ENCODE assay signal across 6 mouse cellular contexts in the genomic region with DNA sequence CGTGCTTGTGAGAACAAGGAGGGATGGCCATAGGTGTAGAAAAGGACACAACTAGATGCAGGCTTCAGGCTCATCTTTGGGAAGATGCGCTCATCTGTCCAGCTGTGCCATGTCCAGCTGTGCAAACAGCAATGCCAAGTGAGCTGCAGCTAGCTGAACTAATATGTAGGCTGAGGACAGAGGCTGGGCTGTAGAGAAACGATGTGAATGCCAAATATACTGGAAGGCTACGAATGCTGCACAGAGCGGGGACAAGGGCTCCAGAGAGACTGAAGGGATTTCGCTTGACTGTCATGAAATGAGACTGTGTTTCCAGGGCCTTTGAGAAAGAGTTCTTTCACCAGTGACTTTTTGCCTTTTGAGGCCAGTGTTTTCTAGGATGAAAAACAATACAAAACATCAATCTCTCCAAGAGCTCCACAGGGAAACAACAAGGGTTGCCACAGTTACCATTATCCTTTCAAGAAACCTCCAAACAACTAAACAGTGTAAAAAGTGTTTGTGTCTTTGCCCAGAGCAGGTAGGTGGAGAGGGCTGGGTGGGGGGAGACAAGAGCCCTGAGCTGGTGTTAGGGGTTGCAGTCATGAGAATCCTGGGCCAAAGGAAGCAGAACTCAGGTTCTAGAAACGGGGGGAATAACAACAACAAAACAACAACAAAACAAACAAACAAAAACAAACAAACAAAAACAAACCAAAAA.
A peak's percentile ranks its signal among the peaks of the same experiment; 100 is the strongest.
DNase-seq lines count a peak whose midpoint lies in the region; ATAC-seq and TF ChIP-seq lines count a peak whose summit lies in the region.
"Not testable (repeated sequence)": the region's sequence is repeated elsewhere in the genome, so short reads cannot be mapped to it uniquely, and the experiment has no call there.

No protein-coding gene starts in this region.

- not testable (repeated sequence) for H3K27me3 ChIP-seq in hindbrain, embryonic 11.5 days (ENCODE audit: control insufficient read depth, insufficient read depth, low read length); hindbrain, embryonic 14.5 days (ENCODE audit: control insufficient read depth, insufficient read depth, low read length); hindbrain, postnatal 0 days (ENCODE audit: insufficient read depth, low read length); midbrain, embryonic 16.5 days (ENCODE audit: control insufficient read depth, insufficient read depth, low read depth, low read length); neural tube, embryonic 12.5 days (replicated peaks); neural tube, embryonic 15.5 days (replicated peaks)

- WGBS in hindbrain, embryonic 11.5 days = 56% methylated on average over 6 of the region's 7 CpGs
- WGBS in hindbrain, embryonic 14.5 days = 37% methylated on average over 5 of the region's 7 CpGs
- 39% methylated on average over 5 of the region's 7 CpGs for WGBS in hindbrain, postnatal 0 days
- 58% methylated on average over 6 of the region's 7 CpGs for WGBS in midbrain, embryonic 16.5 days
- 44% methylated on average over 6 of the region's 7 CpGs for WGBS in neural tube, embryonic 12.5 days
- 29% methylated on average over 7 of the region's 7 CpGs for WGBS in neural tube, embryonic 15.5 days

- ATAC-seq in hindbrain, embryonic 11.5 days (ENCODE audit: low FRiP score) = peak; percentile 75
- peak; percentile 84 for ATAC-seq in hindbrain, embryonic 14.5 days (ENCODE audit: low FRiP score)
- ATAC-seq in hindbrain, postnatal 0 days = peak; percentile 95
- peak; percentile 67; the same call in 1 of the 2 replicates for ATAC-seq in midbrain, embryonic 16.5 days
- peak; percentile 81 for ATAC-seq in neural tube, embryonic 12.5 days (ENCODE audit: low FRiP score, low read depth)
- peak; percentile 83 for ATAC-seq in neural tube, embryonic 15.5 days (ENCODE audit: low FRiP score)

- not testable (repeated sequence) for H3K36me3 ChIP-seq in hindbrain, embryonic 11.5 days (ENCODE audit: control insufficient read depth, insufficient read depth, low read length); hindbrain, embryonic 14.5 days (replicated peaks; ENCODE audit: control insufficient read depth, insufficient read depth); hindbrain, postnatal 0 days (ENCODE audit: insufficient read depth, low read length); midbrain, embryonic 16.5 days (ENCODE audit: control insufficient read depth, insufficient read depth, low read length); neural tube, embryonic 12.5 days; neural tube, embryonic 15.5 days

- not testable (repeated sequence) for H3K4me3 ChIP-seq in hindbrain, embryonic 11.5 days (ENCODE audit: low read depth, low read length); hindbrain, embryonic 14.5 days (replicated peaks; ENCODE audit: low read length); hindbrain, postnatal 0 days (ENCODE audit: low read length); midbrain, embryonic 16.5 days (ENCODE audit: low read depth, low read length); neural tube, embryonic 12.5 days; neural tube, embryonic 15.5 days (replicated peaks)

- not testable (repeated sequence) for H3K9ac ChIP-seq in hindbrain, embryonic 11.5 days (ENCODE audit: low read depth, low read length); hindbrain, embryonic 14.5 days; hindbrain, postnatal 0 days (replicated peaks; ENCODE audit: low read length); midbrain, embryonic 16.5 days (ENCODE audit: low read depth, low read length); neural tube, embryonic 12.5 days; neural tube, embryonic 15.5 days (replicated peaks)

- H3K27ac ChIP-seq in hindbrain, embryonic 11.5 days (ENCODE audit: low read depth, low read length); hindbrain, embryonic 14.5 days; midbrain, embryonic 16.5 days (ENCODE audit: low read length); neural tube, embryonic 12.5 days: not testable (repeated sequence)
- peak overlapping the region; percentile 41; the same call in 1 of the 2 replicates for H3K27ac ChIP-seq in hindbrain, postnatal 0 days
- H3K27ac ChIP-seq in neural tube, embryonic 15.5 days (replicated peaks) = peak overlapping the region; percentile 56; the same call in 1 of the 2 replicates

- TF ChIP-seq CTCF in hindbrain, postnatal 0 days (IDR thresholded peaks at IDR 0.05; ENCODE audit: low read depth) = not testable (repeated sequence)

- not testable (repeated sequence) for H3K4me2 ChIP-seq in hindbrain, embryonic 11.5 days (replicated peaks; ENCODE audit: low read depth, low read length); hindbrain, embryonic 14.5 days (replicated peaks); hindbrain, postnatal 0 days (ENCODE audit: low read depth, low read length); midbrain, embryonic 16.5 days (ENCODE audit: low read length); neural tube, embryonic 12.5 days (replicated peaks); neural tube, embryonic 15.5 days

- not testable (repeated sequence) for DNase-seq in hindbrain, embryonic 11.5 days (ENCODE audit: low spot score); hindbrain, embryonic 14.5 days (ENCODE audit: low spot score)
- peak; percentile 45 for DNase-seq in hindbrain, postnatal 0 days (ENCODE audit: low spot score)

- H3K9me3 ChIP-seq in hindbrain, embryonic 11.5 days (ENCODE audit: control insufficient read depth, low read length); hindbrain, embryonic 14.5 days (ENCODE audit: control insufficient read depth, low read length); hindbrain, postnatal 0 days (ENCODE audit: low read length); midbrain, embryonic 16.5 days (replicated peaks; ENCODE audit: control insufficient read depth, low read length, poor library complexity, severe bottlenecking); neural tube, embryonic 12.5 days; neural tube, embryonic 15.5 days (replicated peaks): not testable (repeated sequence)

- not testable (repeated sequence) for H3K4me1 ChIP-seq in hindbrain, embryonic 11.5 days (replicated peaks; ENCODE audit: control insufficient read depth, insufficient read depth, low read length); hindbrain, embryonic 14.5 days (replicated peaks; ENCODE audit: control insufficient read depth, insufficient read depth, low read length); hindbrain, postnatal 0 days (ENCODE audit: insufficient read depth, low read length); midbrain, embryonic 16.5 days (ENCODE audit: control insufficient read depth, insufficient read depth, low read length); neural tube, embryonic 12.5 days; neural tube, embryonic 15.5 days
